Mouse (Mus musculus) liver, embryonic 14.5 days (tissue): Measurements from ENCODE around the gene Postn.

ENCODE experiments used
- CTCF ChIP-seq: IDR thresholded peaks from 2 replicates; pipeline ENCODE4 v1.5.1; 2016; ENCODE audit warnings: antibody characterized with exemption, low read depth, control low read depth
- EP300 ChIP-seq: IDR thresholded peaks from 2 replicates; pipeline ENCODE4 v1.6.1; 2016; ENCODE audit warnings: antibody characterized with exemption, low read depth

DNA sequence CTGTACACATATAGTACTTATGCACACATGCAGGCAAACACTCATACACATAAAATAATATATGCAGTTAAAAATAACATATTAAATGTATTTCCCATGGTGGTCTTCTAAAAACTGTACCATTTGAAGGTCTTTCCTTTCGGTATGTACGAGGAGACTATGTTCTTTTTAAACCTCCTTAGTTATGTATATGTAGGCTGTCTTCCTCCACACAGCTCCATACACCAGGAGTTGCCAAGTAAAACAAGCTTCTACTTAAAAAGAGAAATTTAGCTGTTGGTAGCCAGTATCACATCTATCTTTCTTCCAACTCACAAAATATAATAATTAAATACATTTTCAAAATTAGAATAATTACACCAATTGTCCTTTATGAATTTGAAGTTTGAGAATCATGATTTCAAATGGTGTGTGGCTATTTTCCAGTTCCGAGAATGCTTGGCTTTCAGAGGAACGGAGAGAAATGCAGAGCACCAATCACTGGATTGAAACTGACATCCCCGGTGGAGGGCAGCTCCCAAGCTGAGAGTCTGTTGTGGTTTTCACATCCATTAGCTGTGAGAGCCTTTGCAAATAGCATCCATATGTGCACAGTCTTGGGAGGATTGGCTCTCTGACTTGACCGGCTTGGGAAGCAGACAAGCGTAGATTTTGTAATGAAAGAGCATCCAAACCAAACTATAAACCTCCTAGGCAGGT is 52.1 kb downstream of the Postn start:
- TF ChIP-seq CTCF (no peak), EP300 (no peak)
